ENCODE assay signal across 25 mouse cellular contexts in genomic region chr5:146652874-146653273, GRCm38 (mm10).
"Had no signal": no experiment of that assay in that cellular context is flagged by ENCODE, and none has a peak within 500 bp of the region (broad histone marks: within the 10 kb centered on the region; RNA-seq: fewer than 3 reads in every experiment).

No protein-coding gene starts in this region.

- DNase-seq: gastrocnemius, adult 2 months; gastrocnemius, postnatal 10 days; gastrocnemius, postnatal 25 days; heart, adult 18-20 months; heart, postnatal 10 days; heart, postnatal 4 days; kidney, adult 11 months; kidney, adult 2 months; kidney, adult 9 months; kidney, postnatal 14 days; kidney, postnatal 36 days; layer of hippocampus, postnatal 36 days; left cerebral cortex, postnatal 4 days; liver, embryonic 13.5 days; liver, postnatal 0 days had no signal

- H3K4me2 ChIP-seq: heart, embryonic 12.5 days; hindbrain, embryonic 14.5 days; kidney, embryonic 15.5 days; limb, embryonic 13.5 days; limb, embryonic 15.5 days; liver, embryonic 13.5 days; liver, embryonic 15.5 days had no signal

- H3K4me1 ChIP-seq: heart, embryonic 10.5 days; heart, embryonic 12.5 days; kidney, embryonic 15.5 days; limb, embryonic 13.5 days; limb, embryonic 15.5 days; liver, embryonic 13.5 days; liver, embryonic 15.5 days had no signal

- H3K4me3 ChIP-seq: gastrocnemius, adult 2 months; heart, embryonic 10.5 days; heart, embryonic 12.5 days; kidney, embryonic 15.5 days; limb, embryonic 13.5 days; limb, embryonic 15.5 days; liver, embryonic 13.5 days; liver, embryonic 15.5 days had no signal

- ATAC-seq: hindbrain, postnatal 0 days; intestine, embryonic 16.5 days; liver, postnatal 0 days had no signal

- H3K36me3 ChIP-seq: heart, embryonic 10.5 days; heart, embryonic 12.5 days; kidney, embryonic 15.5 days; limb, embryonic 13.5 days; limb, embryonic 15.5 days; liver, embryonic 13.5 days; liver, embryonic 15.5 days had no signal

- H3K9me3 ChIP-seq: heart, embryonic 10.5 days; heart, embryonic 12.5 days; kidney, embryonic 15.5 days; limb, embryonic 13.5 days; limb, embryonic 15.5 days; liver, embryonic 13.5 days; liver, embryonic 15.5 days had no signal

- H3K27me3 ChIP-seq: kidney, embryonic 15.5 days; limb, embryonic 15.5 days; liver, embryonic 13.5 days; liver, embryonic 15.5 days had no signal

- H3K9ac ChIP-seq: heart, embryonic 12.5 days; hindbrain, embryonic 14.5 days; kidney, embryonic 15.5 days; limb, embryonic 13.5 days; limb, embryonic 15.5 days; liver, embryonic 13.5 days; liver, embryonic 15.5 days; liver, postnatal 0 days had no signal

- H3K27ac ChIP-seq: gastrocnemius, adult 2 months; heart, embryonic 10.5 days; hindbrain, embryonic 14.5 days; hindbrain, postnatal 0 days; kidney, embryonic 15.5 days; kidney, postnatal 0 days; limb, embryonic 13.5 days; limb, embryonic 15.5 days; liver, embryonic 13.5 days; liver, embryonic 15.5 days had no signal
